Mouse (Mus musculus): ENCODE measurements at regions not wholly inside any gene's neighbourhood (a gene's known extent, or its start where the extent isn't known, plus 50 kb on each side); places are given as distances from the start of the nearest gene placed in this dataset.

DNA sequence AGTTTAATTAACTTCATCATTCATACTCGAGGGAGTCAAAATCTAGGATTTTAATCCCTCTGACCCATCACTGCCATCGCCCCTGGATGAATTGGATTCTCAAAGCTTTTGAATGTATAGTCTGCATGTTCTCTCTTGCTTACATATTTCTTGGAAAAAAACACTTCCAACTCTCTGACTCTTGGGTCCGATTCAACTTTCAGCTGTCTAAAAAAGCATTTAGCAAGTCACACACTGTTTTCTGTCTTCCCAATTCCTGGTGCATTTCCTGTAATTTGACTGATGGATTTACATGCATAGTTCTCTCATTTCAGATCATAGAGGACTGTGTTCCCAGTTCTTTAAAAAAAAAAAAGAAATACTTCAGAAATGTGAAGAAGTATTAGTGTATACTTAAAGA, 364.5 kb upstream of the Thbs1 start:
- TF ChIP-seq POLR2A (IDR thresholded peaks at IDR 0.05; ENCODE audit: low read depth, low read length) (no peak), CTCF (IDR thresholded peaks at IDR 0.05; ENCODE audit: extremely low read depth, insufficient read length, insufficient replicate concordance, low read depth, low read length) (no peak)

Measured in small intestine, adult 2 months (tissue).